Mouse (Mus musculus): ENCODE results near the gene Spsb3. TPM values are rescaled to one million over a fixed set of nuclear protein-coding genes. Genes with fewer than 3 reads are reported as not detected.

Gene Spsb3
- polyA plus RNA-seq, 1 experiment, result 76.9 TPM

- H3K27me3 ChIP-seq (ENCODE audit: control insufficient read depth, insufficient read depth, low read length), result no peaks in the 10 kb centered on the region
- H3K27ac ChIP-seq (ENCODE audit: insufficient read depth, low read length), result no peak overlapping the region
- H3K4me3 ChIP-seq (ENCODE audit: extremely low read depth, insufficient read depth, insufficient read length), result no peak overlapping the region
- no peak for DNase-seq (ENCODE audit: low read depth in 1 of 2, low spot score in 2 of 2)
- peaks cover 9% of the 10 kb centered on the region; the same call in 1 of the 2 replicates for H3K4me1 ChIP-seq (ENCODE audit: control insufficient read depth, insufficient read depth, insufficient read length)
- H3K36me3 ChIP-seq (ENCODE audit: control insufficient read depth, insufficient read depth, low read length), result peaks cover 45% of the 10 kb centered on the region
- WGBS, result 95% methylated on average over 6 of the region's 6 CpGs
- TF ChIP-seq CTCF (IDR thresholded peaks at IDR 0.05; ENCODE audit: extremely low read depth, insufficient read depth, insufficient read length, insufficient replicate concordance), result no peak
- no peak for TF ChIP-seq POLR2A (IDR thresholded peaks at IDR 0.05; ENCODE audit: low read depth, low read length)
Measured at GRCm38 (mm10) chr17:24900014-24900413, 13.6 kb downstream of the Spsb3 start.

GRCm38 (mm10) chr17:24902124-24902523, 15.7 kb downstream of the Spsb3 start:
- WGBS, result 88% methylated on average over 5 of the region's 5 CpGs
- DNase-seq (ENCODE audit: low read depth in 1 of 2, low spot score in 2 of 2), result no peak
- Histone ChIP-seq H3K36me3 (ENCODE audit: control insufficient read depth, insufficient read depth, low read length) (peaks cover 52% of the 10 kb centered on the region), H3K27ac (ENCODE audit: insufficient read depth, low read length) (no peak overlapping the region), H3K4me3 (ENCODE audit: extremely low read depth, insufficient read depth, insufficient read length) (no peak overlapping the region), H3K4me1 (ENCODE audit: control insufficient read depth, insufficient read depth, insufficient read length) (peaks cover 2% of the 10 kb centered on the region; the same call in 1 of the 2 replicates), H3K27me3 (ENCODE audit: control insufficient read depth, insufficient read depth, low read length) (no peaks in the 10 kb centered on the region)
- TF ChIP-seq POLR2A (IDR thresholded peaks at IDR 0.05; ENCODE audit: low read depth, low read length), result no peak
- no peak for TF ChIP-seq CTCF (IDR thresholded peaks at IDR 0.05; ENCODE audit: extremely low read depth, insufficient read depth, insufficient read length, insufficient replicate concordance)

DNA sequence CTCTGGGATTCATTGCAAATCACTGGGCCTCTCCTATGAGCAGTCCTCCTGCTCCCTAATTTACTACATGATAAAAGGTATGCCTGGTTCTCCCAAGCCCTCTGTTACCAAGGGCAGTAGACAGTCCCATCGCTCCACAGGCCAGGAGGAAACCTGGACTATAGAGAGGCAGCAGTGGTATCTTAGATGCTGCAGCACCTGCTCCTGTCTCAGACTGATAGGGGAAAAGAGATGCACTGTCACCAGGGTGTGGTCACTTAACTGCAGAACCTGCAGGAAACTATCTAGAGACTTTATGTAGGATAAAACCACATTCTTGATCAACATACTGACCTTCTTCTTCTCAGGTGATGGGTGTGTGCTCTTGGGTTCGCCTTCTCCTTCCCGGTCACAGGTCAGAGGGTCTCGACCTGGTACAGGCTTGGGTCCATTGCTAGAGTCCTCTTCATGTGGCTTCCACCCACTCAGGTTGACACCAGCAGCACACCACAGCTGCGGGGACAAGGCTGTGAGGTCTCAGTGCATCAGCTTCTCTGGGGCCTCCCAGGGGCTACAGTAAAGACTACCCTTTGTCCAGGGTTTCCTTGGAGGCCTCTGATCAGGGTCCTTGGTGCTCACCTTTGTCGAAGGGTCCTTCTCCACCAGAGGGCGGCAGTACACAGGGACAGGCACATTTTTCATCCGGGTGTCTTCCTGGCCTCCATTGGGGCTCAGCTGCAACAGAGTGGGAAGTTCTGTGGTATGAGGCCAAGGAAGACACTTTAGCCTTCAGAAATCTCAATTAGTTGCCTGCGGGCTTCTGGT, 16.4 kb downstream of the Spsb3 start:
- TF ChIP-seq POLR2A (IDR thresholded peaks at IDR 0.05; ENCODE audit: low read depth, low read length) (no peak), CTCF (IDR thresholded peaks at IDR 0.05; ENCODE audit: extremely low read depth, insufficient read depth, insufficient read length, insufficient replicate concordance) (peak; percentile 31; the same call in 1 of the 2 replicates)
- Histone ChIP-seq H3K4me1 (ENCODE audit: control insufficient read depth, insufficient read depth, insufficient read length) (no peaks in the 10 kb centered on the region), H3K27me3 (ENCODE audit: control insufficient read depth, insufficient read depth, low read length) (no peaks in the 10 kb centered on the region), H3K27ac (ENCODE audit: insufficient read depth, low read length) (peak overlapping the region; percentile 54; the same call in 1 of the 2 replicates), H3K36me3 (ENCODE audit: control insufficient read depth, insufficient read depth, low read length) (peaks cover 57% of the 10 kb centered on the region), H3K4me3 (ENCODE audit: extremely low read depth, insufficient read depth, insufficient read length) (no peak overlapping the region)
- DNase-seq (ENCODE audit: low read depth in 1 of 2, low spot score in 2 of 2), result no peak
- WGBS, result 70% methylated on average over 9 of the region's 9 CpGs

- peaks cover 62% of the 10 kb centered on the region for H3K36me3 ChIP-seq (ENCODE audit: control insufficient read depth, insufficient read depth, low read length)
- 94% methylated on average over 9 of the region's 9 CpGs for WGBS
- DNase-seq (ENCODE audit: low read depth in 1 of 2, low spot score in 2 of 2), result no peak
- no peak overlapping the region for H3K27ac ChIP-seq (ENCODE audit: insufficient read depth, low read length)
- H3K4me3 ChIP-seq (ENCODE audit: extremely low read depth, insufficient read depth, insufficient read length), result no peak overlapping the region
- no peaks in the 10 kb centered on the region for H3K4me1 ChIP-seq (ENCODE audit: control insufficient read depth, insufficient read depth, insufficient read length)
- H3K27me3 ChIP-seq (ENCODE audit: control insufficient read depth, insufficient read depth, low read length), result no peaks in the 10 kb centered on the region
- no peak for TF ChIP-seq CTCF (IDR thresholded peaks at IDR 0.05; ENCODE audit: extremely low read depth, insufficient read depth, insufficient read length, insufficient replicate concordance)
- TF ChIP-seq POLR2A (IDR thresholded peaks at IDR 0.05; ENCODE audit: low read depth, low read length), result no peak
Measured at GRCm38 (mm10) chr17:24903767-24904166, 17.3 kb downstream of the Spsb3 start.

DNA sequence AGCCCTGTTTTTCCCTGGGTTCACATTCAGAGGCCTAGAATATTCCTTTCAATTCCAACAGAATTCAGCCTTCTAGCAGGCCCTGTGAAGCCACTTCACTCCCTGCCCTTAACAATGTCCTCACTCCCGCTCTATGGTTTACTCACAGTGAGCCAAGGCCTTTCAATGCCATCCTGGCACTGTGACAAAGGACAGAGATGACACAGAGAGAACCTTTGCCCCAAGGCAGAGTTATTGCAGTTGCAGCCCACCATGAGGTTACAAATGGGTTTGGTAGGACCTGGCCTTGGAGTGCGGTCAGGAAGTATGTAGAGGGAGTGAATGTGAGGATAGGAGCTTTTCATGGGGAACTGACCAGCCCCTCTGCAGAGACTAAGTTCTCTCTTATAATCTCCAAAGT, 21.1 kb downstream of the Spsb3 start:
- WGBS, result 97% methylated on average over 2 of the region's 2 CpGs
- Histone ChIP-seq H3K36me3 (ENCODE audit: control insufficient read depth, insufficient read depth, low read length) (peaks cover 55% of the 10 kb centered on the region), H3K4me3 (ENCODE audit: extremely low read depth, insufficient read depth, insufficient read length) (no peak overlapping the region), H3K27ac (ENCODE audit: insufficient read depth, low read length) (no peak overlapping the region), H3K4me1 (ENCODE audit: control insufficient read depth, insufficient read depth, insufficient read length) (no peaks in the 10 kb centered on the region), H3K27me3 (ENCODE audit: control insufficient read depth, insufficient read depth, low read length) (no peaks in the 10 kb centered on the region)
- no peak for DNase-seq (ENCODE audit: low read depth in 1 of 2, low spot score in 2 of 2)
- no peak for TF ChIP-seq POLR2A (IDR thresholded peaks at IDR 0.05; ENCODE audit: low read depth, low read length)
- no peak for TF ChIP-seq CTCF (IDR thresholded peaks at IDR 0.05; ENCODE audit: extremely low read depth, insufficient read depth, insufficient read length, insufficient replicate concordance)

DNA sequence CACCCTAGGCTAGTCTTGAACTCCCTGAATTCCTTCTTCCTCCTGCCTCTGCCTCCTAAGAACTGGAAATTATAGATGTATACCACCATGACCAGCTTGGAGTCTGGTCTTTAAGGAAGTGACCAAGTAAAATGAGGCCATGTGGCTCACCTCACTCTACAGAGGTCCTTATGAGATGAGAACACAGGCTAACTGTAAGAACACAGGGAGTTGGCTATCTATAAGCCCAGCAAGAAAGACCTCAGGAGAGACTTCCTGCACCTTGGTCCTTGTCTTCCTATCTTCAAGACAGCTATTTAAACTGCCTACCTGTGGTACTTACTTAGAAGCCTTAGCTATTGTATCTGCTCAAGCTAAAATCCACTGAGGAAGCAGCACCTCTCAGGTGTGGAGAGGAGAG, 27.5 kb downstream of the Spsb3 start:
- H3K4me3 ChIP-seq (ENCODE audit: extremely low read depth, insufficient read depth, insufficient read length), result no peak overlapping the region

GRCm38 (mm10) chr17:24923246-24923645, 36.8 kb downstream of the Spsb3 start:
- DNase-seq (ENCODE audit: low read depth in 1 of 2, low spot score in 2 of 2), result no peak
- H3K27me3 ChIP-seq (ENCODE audit: control insufficient read depth, insufficient read depth, low read length), result no peaks in the 10 kb centered on the region
- H3K4me3 ChIP-seq (ENCODE audit: extremely low read depth, insufficient read depth, insufficient read length), result no peak overlapping the region
- H3K27ac ChIP-seq (ENCODE audit: insufficient read depth, low read length), result no peak overlapping the region
- 98% methylated on average over 1 of the region's 1 CpGs for WGBS
- TF ChIP-seq CTCF (IDR thresholded peaks at IDR 0.05; ENCODE audit: extremely low read depth, insufficient read depth, insufficient read length, insufficient replicate concordance) (no peak), POLR2A (IDR thresholded peaks at IDR 0.05; ENCODE audit: low read depth, low read length) (no peak)
- peaks cover 39% of the 10 kb centered on the region for H3K36me3 ChIP-seq (ENCODE audit: control insufficient read depth, insufficient read depth, low read length)
- no peaks in the 10 kb centered on the region for H3K4me1 ChIP-seq (ENCODE audit: control insufficient read depth, insufficient read depth, insufficient read length)

More for the DNA sequence above, 27.5 kb downstream of the Spsb3 start:
- Histone ChIP-seq H3K36me3 (ENCODE audit: control insufficient read depth, insufficient read depth, low read length) (peaks cover 53% of the 10 kb centered on the region), H3K27me3 (ENCODE audit: control insufficient read depth, insufficient read depth, low read length) (no peaks in the 10 kb centered on the region), H3K27ac (ENCODE audit: insufficient read depth, low read length) (no peak overlapping the region), H3K4me1 (ENCODE audit: control insufficient read depth, insufficient read depth, insufficient read length) (no peaks in the 10 kb centered on the region)
- TF ChIP-seq POLR2A (IDR thresholded peaks at IDR 0.05; ENCODE audit: low read depth, low read length) (no peak), CTCF (IDR thresholded peaks at IDR 0.05; ENCODE audit: extremely low read depth, insufficient read depth, insufficient read length, insufficient replicate concordance) (no peak)
- no peak for DNase-seq (ENCODE audit: low read depth in 1 of 2, low spot score in 2 of 2)
